Mouse (Mus musculus) embryonic fibroblast, embryonic 13.5 days (primary cell): Measurements from ENCODE around the gene Rpl5.

Experiments used
- CTCF ChIP-seq: IDR thresholded peaks from 2 replicates; pipeline ENCODE4 v1.5.1; 2011; ENCODE audit warnings: mild to moderate bottlenecking, control low read depth, low read length, moderate library complexity, borderline replicate concordance; ENCODE audit not compliant: insufficient read depth
- POLR2A ChIP-seq: IDR thresholded peaks from 2 replicates; pipeline ENCODE4 v1.6.1; 2011; ENCODE audit warnings: low read depth, mild to moderate bottlenecking, control low read depth, low read length, moderate library complexity

DNA sequence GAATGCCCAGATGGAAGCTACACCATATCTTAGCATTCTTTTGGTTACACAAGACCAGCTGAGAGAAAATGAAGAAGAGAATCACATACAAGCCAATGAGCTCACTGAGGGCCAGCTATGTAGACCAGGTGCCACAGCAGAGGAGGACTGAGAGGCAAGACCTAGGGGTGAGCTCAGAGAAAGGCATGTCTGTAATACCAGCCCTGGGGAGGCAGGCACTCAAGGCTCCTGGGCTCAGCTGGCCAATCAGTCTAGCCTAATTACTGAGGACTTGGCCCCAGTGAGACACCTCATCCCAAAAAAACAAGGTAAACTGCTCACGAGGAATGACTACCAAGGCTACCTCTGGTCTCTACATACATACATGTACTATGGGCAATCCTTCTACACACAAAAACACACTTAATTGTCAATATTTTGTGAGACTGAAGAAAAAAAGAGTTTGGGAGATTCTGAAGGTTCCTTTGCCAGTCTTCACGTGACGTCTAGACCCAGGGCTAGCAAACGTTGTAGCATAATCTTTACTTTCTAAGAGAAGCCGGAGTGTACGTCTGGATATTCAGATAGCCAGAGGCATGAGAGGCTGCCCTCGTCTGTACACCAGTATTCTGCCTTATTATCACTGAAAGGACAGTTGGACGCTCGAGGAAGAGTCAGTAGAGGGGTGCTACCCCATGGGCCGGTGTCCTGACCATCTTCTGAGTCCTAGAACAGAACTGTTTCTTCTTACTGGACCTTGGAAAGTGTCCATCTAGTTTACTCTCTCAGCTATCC lies 34.7 kb downstream of the Rpl5 start:
- TF ChIP-seq POLR2A (no peak), CTCF (no peak)
